Mouse (Mus musculus): ENCODE measurements around the gene Lrrc51. TPM values are rescaled to one million over a fixed set of nuclear protein-coding genes. Genes with fewer than 3 reads are reported as not detected.

The Lrrc51 gene
- total RNA-seq, 1 experiment from 2014 or later: 3.9 TPM

- no peak for ATAC-seq (replicated peaks; ENCODE audit: low read depth, poor library complexity, severe bottlenecking)
Observed at GRCm38 (mm10) chr7:101895695-101896094, 38.0 kb downstream of the Lrrc51 start.

- no peak for ATAC-seq (replicated peaks; ENCODE audit: low read depth, poor library complexity, severe bottlenecking)
Observed at GRCm38 (mm10) chr7:101888460-101888859, 45.2 kb downstream of the Lrrc51 start.

- ATAC-seq (replicated peaks; ENCODE audit: low read depth, poor library complexity, severe bottlenecking): no peak
Observed at GRCm38 (mm10) chr7:101886274-101886673, 47.4 kb downstream of the Lrrc51 start.

- 0 out of 2 replicates have a peak, but pooled peaks have one; percentile 25 for ATAC-seq (replicated peaks; ENCODE audit: low read depth, poor library complexity, severe bottlenecking)
Observed at GRCm38 (mm10) chr7:101884160-101884559, 49.5 kb downstream of the Lrrc51 start.

GRCm38 (mm10) chr7:101882413-101883154 lies 51.1 kb downstream of the Lrrc51 start:
- ATAC-seq (replicated peaks; ENCODE audit: low read depth, poor library complexity, severe bottlenecking): no peak

- no peak for ATAC-seq (replicated peaks; ENCODE audit: low read depth, poor library complexity, severe bottlenecking)
Observed at GRCm38 (mm10) chr7:101880855-101881254, 52.8 kb downstream of the Lrrc51 start.

- no peak for ATAC-seq (replicated peaks; ENCODE audit: low read depth, poor library complexity, severe bottlenecking)
Observed at GRCm38 (mm10) chr7:101875978-101876377, 57.7 kb downstream of the Lrrc51 start.

GRCm38 (mm10) chr7:101871296-101871695 lies 62.4 kb downstream of the Lrrc51 start:
- peak; percentile 22; the same call in 1 of the 2 replicates for ATAC-seq (replicated peaks; ENCODE audit: low read depth, poor library complexity, severe bottlenecking)

GRCm38 (mm10) chr7:101870629-101871028 lies 63.1 kb downstream of the Lrrc51 start, which contains the start of gene Folr1:
TSS of gene Folr1 (minus strand) at chr7:101870788.
- ATAC-seq (replicated peaks; ENCODE audit: low read depth, poor library complexity, severe bottlenecking): no peak

- no peak for ATAC-seq (replicated peaks; ENCODE audit: low read depth, poor library complexity, severe bottlenecking)
Observed at GRCm38 (mm10) chr7:101869163-101869500, 64.6 kb downstream of the Lrrc51 start.

- no peak for ATAC-seq (replicated peaks; ENCODE audit: low read depth, poor library complexity, severe bottlenecking)
Observed at GRCm38 (mm10) chr7:101868241-101869162, 65.2 kb downstream of the Lrrc51 start.

GRCm38 (mm10) chr7:101867482-101867881 lies 66.2 kb downstream of the Lrrc51 start:
- ATAC-seq (replicated peaks; ENCODE audit: low read depth, poor library complexity, severe bottlenecking): no peak

GRCm38 (mm10) chr7:101866491-101867265 lies 67.0 kb downstream of the Lrrc51 start:
- ATAC-seq (replicated peaks; ENCODE audit: low read depth, poor library complexity, severe bottlenecking): no peak

GRCm38 (mm10) chr7:101863415-101863814 lies 70.3 kb downstream of the Lrrc51 start, which contains the start of gene Anapc15:
TSS of gene Anapc15 (plus strand) at chr7:101863715.
- 0 out of 2 replicates have a peak, but pooled peaks have one; percentile 25 for ATAC-seq (replicated peaks; ENCODE audit: low read depth, poor library complexity, severe bottlenecking)

Other genes with a start within 250 kb of the Lrrc51 start
- not detected in 2 replicates for gene Phox2a, start 115.6 kb downstream of the Lrrc51 start, total RNA-seq (2017)
- gene Inppl1, start 95.7 kb downstream of the Lrrc51 start, total RNA-seq (2017): 1.0 and 1.8 TPM in 2 replicates
- gene Folr2, start 76.7 kb downstream of the Lrrc51 start, total RNA-seq (2017): not detected in 2 replicates
- gene Anapc15, start 70.2 kb downstream of the Lrrc51 start, total RNA-seq (2017): 62.0 and 107 TPM in 2 replicates
- gene Folr1, start 63.1 kb downstream of the Lrrc51 start, total RNA-seq (2017): not detected in 2 replicates
- 66.9 and 67.0 TPM in 2 replicates for gene Lamtor1, start 28.0 kb downstream of the Lrrc51 start, total RNA-seq (2017)
- gene Tomt, start 27.5 kb downstream of the Lrrc51 start, total RNA-seq (2017): 0.19 and 0.91 TPM in 2 replicates
- gene Numa1, start 216 bp upstream of the Lrrc51 start, total RNA-seq (2017): 251 and 297 TPM in 2 replicates
- 1.9 and 3.5 TPM in 2 replicates for gene Il18bp, start 84.8 kb upstream of the Lrrc51 start, total RNA-seq (2017)
- 6.6 and 13.2 TPM in 2 replicates for gene Rnf121, start 131.6 kb upstream of the Lrrc51 start, total RNA-seq (2017)
- gene Xndc1, start 131.6 kb upstream of the Lrrc51 start, total RNA-seq (2017): 27.5 and 43.1 TPM in 2 replicates
- 0.68 and 0.69 TPM in 2 replicates for gene Xntrpc, start 131.8 kb upstream of the Lrrc51 start, total RNA-seq (2017)
- 0.69 and 1.3 TPM in 2 replicates for gene Trpc2, start 149.2 kb upstream of the Lrrc51 start, total RNA-seq (2017)
- 0.15 TPM in 1 of 2 replicates, not detected in the other for gene Art1, start 167.8 kb upstream of the Lrrc51 start, total RNA-seq (2017)
- gene Art5, start 175.6 kb upstream of the Lrrc51 start, total RNA-seq (2017): 0.14 TPM in 1 of 2 replicates, not detected in the other
- 0.50 TPM in 1 of 2 replicates, not detected in the other for gene Chrna10, start 182.9 kb upstream of the Lrrc51 start, total RNA-seq (2017)

Data from common myeloid progenitor, adult 5-6 weeks (primary cell).